Mouse (Mus musculus): ENCODE results near the gene Tmprss6.
A peak's percentile ranks its signal among the peaks of the same experiment; 100 is the strongest.

The Tmprss6 gene

DNA sequence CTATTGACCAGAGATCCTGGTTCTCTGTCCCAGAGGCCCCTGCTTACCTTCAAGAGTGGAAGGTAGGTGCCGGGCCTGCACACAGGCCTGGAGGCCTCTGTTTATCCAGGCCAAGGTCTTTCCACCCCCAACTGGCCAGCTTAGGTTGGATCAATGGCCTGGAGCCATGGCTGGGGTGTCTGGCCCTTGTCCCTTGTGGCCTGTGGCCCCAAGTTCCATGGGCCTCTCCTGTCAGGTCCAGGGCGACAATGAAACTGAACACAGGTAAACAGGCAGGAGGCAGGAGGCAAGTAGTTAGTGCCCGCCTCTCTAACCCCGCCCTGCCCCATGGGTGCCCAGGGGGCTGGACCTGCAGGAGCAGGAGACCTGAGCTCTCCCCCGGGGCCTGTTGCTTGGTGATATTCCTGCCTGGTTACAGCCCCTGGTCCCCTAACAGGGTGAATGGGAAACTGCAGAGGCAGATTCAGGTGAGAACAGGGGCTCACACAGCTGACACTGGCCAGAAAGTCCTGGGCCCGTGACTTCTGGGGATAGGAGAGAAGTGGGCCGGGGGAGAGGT lies at the start of gene Tmprss6:
Gene Tmprss6 (minus strand): TSS at position 256 of the 559 bp plus-strand sequence.
- DNase-seq (ENCODE audit: low read depth, low spot score) = no peak
- H3K36me3 ChIP-seq (ENCODE audit: control insufficient read depth, insufficient read depth, low read length, poor library complexity, severe bottlenecking) = no peaks in the 10 kb centered on the region
- no peaks in the 10 kb centered on the region for H3K27me3 ChIP-seq (ENCODE audit: control insufficient read depth, insufficient read depth, low read length, poor library complexity, severe bottlenecking)

DNA sequence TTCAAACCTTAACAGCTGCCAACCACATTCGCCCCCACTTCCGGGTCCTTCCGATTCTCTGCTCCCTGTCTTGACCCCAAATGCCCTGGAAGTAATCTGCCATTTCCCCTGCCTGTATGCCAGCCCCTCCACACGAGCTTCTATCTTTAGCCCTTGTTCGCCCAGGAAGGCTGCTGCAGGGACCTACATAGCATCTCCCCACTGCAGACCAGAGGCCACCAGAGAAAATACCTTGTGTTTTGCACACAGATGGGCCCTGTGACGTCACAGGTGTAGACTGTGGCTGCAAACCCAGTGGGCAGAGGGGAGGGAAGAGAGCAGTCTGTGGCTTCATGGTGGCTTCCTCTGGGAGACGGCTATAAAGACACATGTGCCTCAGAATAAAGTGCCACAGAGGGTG lies 49.8 kb upstream of the Tmprss6 start:
- Histone ChIP-seq H3K36me3 (ENCODE audit: control insufficient read depth, insufficient read depth, low read length, poor library complexity, severe bottlenecking) (no peaks in the 10 kb centered on the region), H3K27me3 (ENCODE audit: control insufficient read depth, insufficient read depth, low read length, poor library complexity, severe bottlenecking) (no peaks in the 10 kb centered on the region)
- DNase-seq (ENCODE audit: low read depth, low spot score) = no peak

DNA sequence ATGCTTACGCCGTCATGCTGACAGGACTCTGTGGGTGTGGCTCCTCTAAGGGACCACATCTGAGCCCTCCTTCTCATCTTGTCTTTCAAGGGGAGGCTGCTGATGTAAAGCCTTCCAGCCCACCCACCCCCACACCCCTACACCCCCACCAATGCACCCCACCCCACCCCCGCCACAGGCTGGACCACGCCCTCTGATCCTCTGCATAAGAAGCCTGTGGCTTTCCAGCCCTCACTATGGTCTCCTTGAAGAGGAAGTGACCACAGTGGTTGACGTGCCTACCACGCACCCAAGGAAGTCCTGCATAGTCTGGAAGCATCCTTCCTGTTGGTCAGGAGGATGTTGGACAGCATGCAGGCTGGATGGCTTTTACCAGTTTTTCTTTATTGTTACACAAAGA lies 47.3 kb upstream of the Tmprss6 start:
- no peak for DNase-seq (ENCODE audit: low read depth, low spot score)
- H3K27me3 ChIP-seq (ENCODE audit: control insufficient read depth, insufficient read depth, low read length, poor library complexity, severe bottlenecking) = no peaks in the 10 kb centered on the region
- H3K36me3 ChIP-seq (ENCODE audit: control insufficient read depth, insufficient read depth, low read length, poor library complexity, severe bottlenecking) = no peaks in the 10 kb centered on the region

DNA sequence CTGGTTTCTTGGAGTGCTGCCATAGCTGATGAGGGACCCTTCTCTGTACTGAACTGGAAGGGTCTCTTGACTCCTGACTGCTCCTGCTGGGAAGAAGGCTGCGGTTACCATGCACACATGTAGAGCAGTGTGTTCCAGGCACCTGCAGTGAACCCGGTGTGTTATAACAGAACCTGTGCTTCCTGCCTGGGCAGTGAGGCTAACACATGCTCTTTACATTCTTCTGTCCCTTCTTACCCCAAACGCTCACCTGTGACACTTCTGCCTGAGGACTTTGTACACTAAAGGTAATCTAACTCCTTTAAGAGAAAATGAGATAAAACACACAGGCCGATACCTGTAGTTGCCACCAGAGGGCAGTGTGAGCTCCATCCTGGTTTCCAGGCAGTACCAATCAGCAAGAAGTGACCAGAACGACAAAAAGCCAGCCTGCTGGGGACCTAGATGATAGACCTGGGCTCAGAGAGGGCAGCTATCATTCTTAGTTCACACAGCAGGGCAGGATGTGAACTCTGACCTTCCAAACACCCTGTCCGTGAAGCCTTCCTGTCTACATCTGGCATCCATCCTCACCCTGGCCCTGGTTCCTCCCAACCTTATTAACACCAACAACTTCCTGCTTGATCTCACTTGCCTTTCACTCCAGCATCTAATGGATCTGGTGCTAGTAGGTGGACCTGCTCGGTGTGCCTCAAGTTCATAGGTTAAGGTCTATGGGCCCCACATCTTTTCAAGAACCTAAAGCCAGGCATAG lies 46.1 kb upstream of the Tmprss6 start:
- no peaks in the 10 kb centered on the region for H3K27me3 ChIP-seq (ENCODE audit: control insufficient read depth, insufficient read depth, low read length, poor library complexity, severe bottlenecking)
- no peaks in the 10 kb centered on the region for H3K36me3 ChIP-seq (ENCODE audit: control insufficient read depth, insufficient read depth, low read length, poor library complexity, severe bottlenecking)
- peak; percentile 84 for DNase-seq (ENCODE audit: low read depth, low spot score)

DNA sequence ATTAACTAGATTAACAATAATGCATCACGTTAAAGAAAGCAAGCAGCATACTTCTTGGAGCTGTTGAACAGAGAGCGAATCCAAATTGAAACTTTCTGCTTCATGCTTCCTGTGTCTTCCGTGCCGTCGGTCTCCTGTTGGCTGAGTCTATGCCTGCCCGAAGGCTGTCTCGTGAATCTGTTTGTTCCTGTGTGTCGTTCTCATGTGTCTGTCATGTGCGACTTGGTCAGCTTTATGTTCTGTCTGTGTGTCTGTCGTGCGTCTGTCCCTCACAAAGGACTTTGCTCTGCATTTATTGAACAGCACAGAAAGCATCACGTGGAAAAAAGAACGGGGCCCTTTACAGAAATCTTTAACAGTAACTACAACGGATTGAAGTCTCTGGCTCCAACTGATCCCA lies 44.6 kb upstream of the Tmprss6 start:
- DNase-seq (ENCODE audit: low read depth, low spot score) = no peak
- Histone ChIP-seq H3K27me3 (ENCODE audit: control insufficient read depth, insufficient read depth, low read length, poor library complexity, severe bottlenecking) (no peaks in the 10 kb centered on the region), H3K36me3 (ENCODE audit: control insufficient read depth, insufficient read depth, low read length, poor library complexity, severe bottlenecking) (no peaks in the 10 kb centered on the region)

DNA sequence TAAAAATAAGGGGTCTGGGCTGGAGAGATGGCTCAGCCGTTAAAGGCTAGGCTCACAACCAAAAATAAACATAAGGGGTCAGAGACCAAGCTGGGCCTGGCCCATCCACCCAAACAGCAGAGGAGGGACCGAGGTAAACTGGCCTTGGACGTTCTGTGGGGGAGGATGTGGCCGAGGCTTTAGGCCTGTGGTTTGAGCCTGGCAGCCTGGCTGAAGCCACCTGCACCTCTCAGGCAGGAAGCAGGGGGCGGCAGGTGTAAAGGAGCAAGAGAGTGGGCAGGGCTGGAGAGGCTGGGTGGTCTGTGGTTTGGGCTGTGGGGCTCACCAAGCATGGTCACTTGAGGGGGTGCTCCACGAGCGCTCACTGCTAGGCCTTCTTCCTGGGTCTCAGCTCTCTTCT lies 43.5 kb upstream of the Tmprss6 start:
- Histone ChIP-seq H3K27me3 (ENCODE audit: control insufficient read depth, insufficient read depth, low read length, poor library complexity, severe bottlenecking) (no peaks in the 10 kb centered on the region), H3K36me3 (ENCODE audit: control insufficient read depth, insufficient read depth, low read length, poor library complexity, severe bottlenecking) (no peaks in the 10 kb centered on the region)
- DNase-seq (ENCODE audit: low read depth, low spot score) = no peak

DNA sequence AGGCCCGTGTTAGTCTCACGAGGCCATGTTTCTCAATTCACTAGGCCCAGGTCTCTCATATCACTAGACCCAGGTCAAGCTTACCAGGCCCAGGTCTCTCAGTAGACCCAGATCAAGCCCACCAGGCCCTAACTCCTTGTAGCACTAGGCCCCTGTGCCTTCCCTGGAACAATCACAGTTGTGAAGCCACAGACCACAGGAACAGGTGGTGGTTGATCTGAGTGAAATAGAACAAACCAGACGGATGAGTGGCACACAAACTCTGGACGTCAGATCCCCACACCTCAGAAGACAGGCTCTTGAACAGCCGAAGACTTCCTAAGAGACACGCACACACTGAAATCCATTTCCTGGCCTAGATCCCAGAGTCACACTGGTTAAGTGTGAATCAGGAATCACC lies 42.3 kb upstream of the Tmprss6 start:
- Histone ChIP-seq H3K27me3 (ENCODE audit: control insufficient read depth, insufficient read depth, low read length, poor library complexity, severe bottlenecking) (no peaks in the 10 kb centered on the region), H3K36me3 (ENCODE audit: control insufficient read depth, insufficient read depth, low read length, poor library complexity, severe bottlenecking) (no peaks in the 10 kb centered on the region)
- DNase-seq (ENCODE audit: low read depth, low spot score) = no peak

DNA sequence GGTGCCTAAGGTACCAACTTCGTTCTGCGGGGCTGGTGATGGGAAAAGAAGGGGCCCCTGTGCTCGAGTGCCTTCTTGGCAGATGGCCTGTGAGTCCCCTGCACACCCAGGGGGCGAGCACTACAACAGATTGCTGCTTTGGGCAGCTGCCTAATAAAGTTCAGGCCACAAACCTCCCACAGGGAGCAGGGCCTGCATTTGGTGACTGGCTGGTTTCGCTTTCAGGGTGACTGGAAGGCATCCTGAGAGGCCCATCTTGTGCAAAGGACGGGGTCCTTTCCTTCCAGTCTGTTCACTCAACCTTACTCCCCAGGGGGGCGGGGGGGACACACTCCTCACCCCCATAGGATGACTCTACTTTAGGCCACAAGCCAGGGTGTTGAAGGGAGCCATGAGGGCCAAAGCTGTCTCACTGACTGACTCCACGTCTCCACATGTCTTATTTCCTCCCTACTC lies 41.7 kb upstream of the Tmprss6 start:
- Histone ChIP-seq H3K27me3 (ENCODE audit: control insufficient read depth, insufficient read depth, low read length, poor library complexity, severe bottlenecking) (no peaks in the 10 kb centered on the region), H3K36me3 (ENCODE audit: control insufficient read depth, insufficient read depth, low read length, poor library complexity, severe bottlenecking) (no peaks in the 10 kb centered on the region)
- peak; percentile 29 for DNase-seq (ENCODE audit: low read depth, low spot score)

DNA sequence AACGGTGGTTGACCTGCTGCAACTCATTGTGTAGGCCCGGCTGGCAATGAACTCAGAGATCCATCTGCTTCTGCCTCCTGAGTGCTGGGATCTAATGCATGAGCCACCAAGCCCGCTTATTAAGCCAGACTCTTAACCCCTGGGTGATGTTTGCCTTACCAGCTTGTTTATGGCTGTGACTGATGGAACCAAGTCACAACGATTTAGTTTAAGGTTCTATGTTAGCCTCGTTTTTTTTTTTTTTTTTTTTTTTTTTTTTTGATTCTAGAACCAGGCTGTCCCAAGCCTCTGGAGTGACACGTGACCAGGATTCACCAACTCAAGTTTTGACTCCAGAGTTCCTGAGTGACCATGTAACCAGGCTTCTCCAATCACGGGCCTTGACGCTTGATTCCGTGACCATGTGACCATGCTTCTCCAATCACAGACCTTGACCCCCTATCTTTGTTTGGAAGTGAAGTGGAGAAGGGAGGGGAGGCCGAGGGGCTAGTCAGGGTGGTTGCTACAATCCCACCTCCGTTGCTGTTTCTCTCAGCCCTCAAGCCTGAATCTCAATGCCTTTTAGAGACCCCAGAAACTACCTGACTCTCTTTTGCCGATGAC lies 41.0 kb upstream of the Tmprss6 start:
- H3K36me3 ChIP-seq (ENCODE audit: control insufficient read depth, insufficient read depth, low read length, poor library complexity, severe bottlenecking) = no peaks in the 10 kb centered on the region
- no peaks in the 10 kb centered on the region for H3K27me3 ChIP-seq (ENCODE audit: control insufficient read depth, insufficient read depth, low read length, poor library complexity, severe bottlenecking)
- no peak for DNase-seq (ENCODE audit: low read depth, low spot score)

DNA sequence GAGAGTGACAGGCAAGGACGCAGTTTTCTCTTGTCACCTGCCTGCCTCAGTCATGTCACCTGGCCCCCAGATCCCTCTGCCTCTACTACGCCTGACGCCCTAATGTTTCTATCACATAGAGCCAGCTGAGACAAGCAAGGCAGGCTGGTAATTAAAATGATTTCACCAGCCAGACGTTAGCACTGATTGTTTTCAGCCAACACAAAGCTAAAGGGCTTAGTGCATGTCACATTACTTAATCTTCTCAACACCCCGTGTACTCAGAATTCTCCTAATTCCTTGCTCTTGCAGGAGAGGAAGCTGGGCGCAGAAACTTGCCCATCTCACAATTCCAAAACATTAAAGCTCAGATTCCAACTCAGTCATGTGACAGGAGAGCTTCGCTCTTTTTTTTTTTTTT lies 40.0 kb upstream of the Tmprss6 start:
- H3K27me3 ChIP-seq (ENCODE audit: control insufficient read depth, insufficient read depth, low read length, poor library complexity, severe bottlenecking) = no peaks in the 10 kb centered on the region
- no peaks in the 10 kb centered on the region for H3K36me3 ChIP-seq (ENCODE audit: control insufficient read depth, insufficient read depth, low read length, poor library complexity, severe bottlenecking)
- DNase-seq (ENCODE audit: low read depth, low spot score) = no peak

DNA sequence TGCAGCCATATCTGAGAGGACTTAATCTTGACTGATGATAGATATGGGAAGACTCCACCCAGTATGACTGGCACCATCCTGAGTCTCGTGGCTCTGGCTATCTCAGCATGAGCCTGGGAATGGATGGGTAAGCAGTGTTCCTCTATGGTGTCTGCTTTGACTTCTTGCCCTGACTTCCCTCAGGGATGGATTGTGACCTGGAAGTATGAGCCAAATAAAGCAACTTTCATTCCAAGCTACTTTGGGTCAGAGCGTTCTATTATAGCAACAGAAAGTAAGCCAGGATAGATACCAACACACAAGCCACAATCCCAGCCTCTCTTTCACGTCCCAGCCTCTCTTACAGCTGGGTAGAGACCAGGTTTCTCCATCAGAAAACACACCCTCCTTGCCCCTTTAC lies 37.1 kb upstream of the Tmprss6 start:
- no peak for DNase-seq (ENCODE audit: low read depth, low spot score)
- Histone ChIP-seq H3K27me3 (ENCODE audit: control insufficient read depth, insufficient read depth, low read length, poor library complexity, severe bottlenecking) (no peaks in the 10 kb centered on the region), H3K36me3 (ENCODE audit: control insufficient read depth, insufficient read depth, low read length, poor library complexity, severe bottlenecking) (no peaks in the 10 kb centered on the region)

DNA sequence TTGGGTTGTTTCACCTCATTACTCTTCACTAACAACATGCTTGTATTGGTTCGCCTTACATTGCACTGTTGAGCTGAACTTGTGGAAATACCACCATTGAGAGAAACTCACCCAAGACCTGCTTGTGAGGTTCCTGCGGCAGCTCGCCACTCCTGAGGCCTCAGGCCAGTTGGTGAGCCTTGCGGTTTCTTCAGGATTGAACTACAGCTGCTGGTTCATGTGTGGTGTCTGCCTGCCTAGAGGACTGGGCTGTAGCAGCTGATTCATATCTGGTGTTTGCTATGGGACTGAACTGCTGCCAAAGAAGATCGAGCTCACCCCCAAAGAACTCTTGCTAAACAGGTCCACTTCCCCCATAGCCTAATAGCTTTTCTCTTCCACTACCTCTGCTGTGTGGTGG lies 36.4 kb upstream of the Tmprss6 start:
- Histone ChIP-seq H3K27me3 (ENCODE audit: control insufficient read depth, insufficient read depth, low read length, poor library complexity, severe bottlenecking) (no peaks in the 10 kb centered on the region), H3K36me3 (ENCODE audit: control insufficient read depth, insufficient read depth, low read length, poor library complexity, severe bottlenecking) (no peaks in the 10 kb centered on the region)
- DNase-seq (ENCODE audit: low read depth, low spot score) = no peak

DNA sequence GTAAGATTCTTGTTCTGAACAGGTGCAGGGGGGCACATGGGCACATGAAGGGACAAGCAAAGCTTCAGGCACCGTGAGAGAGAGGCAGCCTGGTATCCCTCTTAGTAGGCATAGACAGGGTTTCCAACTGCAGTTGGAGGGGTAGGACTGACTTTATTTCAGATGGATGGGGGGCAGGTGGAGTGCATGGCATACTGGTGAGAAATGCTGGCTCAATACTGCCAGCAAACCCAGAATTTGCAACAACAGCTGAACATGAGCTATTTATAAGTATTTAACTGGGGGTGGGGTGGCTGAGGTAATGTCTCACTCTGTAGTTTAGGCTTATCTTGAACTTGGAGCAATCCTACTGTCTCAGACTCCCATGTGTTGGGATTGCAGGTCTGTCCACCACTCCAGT lies 35.6 kb upstream of the Tmprss6 start:
- DNase-seq (ENCODE audit: low read depth, low spot score) = no peak
- H3K27me3 ChIP-seq (ENCODE audit: control insufficient read depth, insufficient read depth, low read length, poor library complexity, severe bottlenecking) = no peaks in the 10 kb centered on the region
- no peaks in the 10 kb centered on the region for H3K36me3 ChIP-seq (ENCODE audit: control insufficient read depth, insufficient read depth, low read length, poor library complexity, severe bottlenecking)

DNA sequence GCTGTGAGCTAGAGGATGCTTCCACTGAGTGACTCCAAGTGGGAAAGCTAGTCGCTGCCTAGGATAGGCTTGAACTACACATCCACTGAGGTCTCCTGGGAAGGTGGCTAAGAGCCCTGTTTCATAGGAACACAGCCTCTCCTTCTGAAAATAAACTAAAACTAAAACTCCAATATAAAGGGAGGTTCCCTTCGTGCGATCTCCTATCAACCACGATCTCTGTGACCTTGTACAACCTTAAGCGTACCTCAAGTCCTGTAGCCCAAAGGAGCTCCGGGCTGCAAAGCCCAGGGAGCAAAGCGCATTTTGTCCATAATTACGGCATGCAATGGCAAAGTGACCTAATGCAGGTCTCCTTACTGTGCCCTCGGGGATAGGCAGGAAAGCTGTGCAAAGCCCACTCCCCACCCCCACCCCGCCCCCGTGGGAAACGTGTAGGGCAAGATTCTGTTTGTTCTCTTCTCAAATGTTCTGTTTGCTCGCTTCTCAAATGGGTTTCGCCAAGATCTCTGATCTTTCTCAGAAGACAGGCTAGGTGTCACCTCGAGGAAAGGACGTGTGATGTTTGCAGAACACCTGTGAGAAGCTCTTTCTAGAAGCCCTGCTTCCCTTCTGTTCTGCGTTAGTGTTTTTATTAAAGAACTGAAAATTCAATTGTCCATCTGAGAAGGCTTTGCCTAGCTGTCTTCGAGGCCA lies 34.2 kb upstream of the Tmprss6 start:
- no peak for DNase-seq (ENCODE audit: low read depth, low spot score)
- Histone ChIP-seq H3K27me3 (ENCODE audit: control insufficient read depth, insufficient read depth, low read length, poor library complexity, severe bottlenecking) (no peaks in the 10 kb centered on the region), H3K36me3 (ENCODE audit: control insufficient read depth, insufficient read depth, low read length, poor library complexity, severe bottlenecking) (no peaks in the 10 kb centered on the region)

DNA sequence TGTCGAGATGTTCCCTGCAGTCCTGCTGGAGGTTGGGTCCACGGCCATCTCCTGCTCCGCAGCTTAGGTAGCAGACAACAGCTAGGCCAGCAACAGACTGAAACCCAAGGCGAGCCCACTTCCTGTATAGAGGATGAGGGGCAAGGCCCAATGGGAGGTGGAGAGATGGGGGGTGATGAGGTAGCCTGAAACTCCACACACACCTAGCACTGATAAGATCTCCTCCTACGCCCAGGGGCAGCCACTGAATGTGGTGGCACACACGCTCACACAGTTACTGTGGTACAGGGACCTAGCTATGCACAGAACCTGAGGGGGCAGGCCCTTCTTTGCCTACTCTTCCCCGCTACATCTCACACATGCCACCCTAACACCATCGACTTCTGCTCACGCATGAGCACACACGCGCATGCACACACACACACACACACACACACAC lies 26.6 kb upstream of the Tmprss6 start, which contains the start of gene Il2rb:
Gene Il2rb (minus strand): TSS at position 304 of the 439 bp plus-strand sequence.
- H3K27me3 ChIP-seq (ENCODE audit: control insufficient read depth, insufficient read depth, low read length, poor library complexity, severe bottlenecking) = no peaks in the 10 kb centered on the region
- H3K36me3 ChIP-seq (ENCODE audit: control insufficient read depth, insufficient read depth, low read length, poor library complexity, severe bottlenecking) = no peaks in the 10 kb centered on the region
- DNase-seq (ENCODE audit: low read depth, low spot score) = peak; percentile 48

Data from splenic B cell, adult 2 months (primary cell).